Mouse (Mus musculus): ENCODE data around the gene Hoxd12. TPM values are rescaled to one million over a fixed set of nuclear protein-coding genes. Genes with fewer than 3 reads are reported as not detected.

The Hoxd12 gene
- polyA plus RNA-seq, 1 experiment = not detected

- peak in 1 of 2 experiments; percentile 77 for DNase-seq (ENCODE audit: extremely low spot score in 1 of 2, low spot score in 1 of 2)
Measured at GRCm38 (mm10) chr2:74663291-74663925, 11.4 kb upstream of the Hoxd12 start.

GRCm38 (mm10) chr2:74666411-74666810 lies 8.4 kb upstream of the Hoxd12 start:
- DNase-seq (ENCODE audit: extremely low spot score in 1 of 2, low spot score in 1 of 2) = no peak

- DNase-seq (ENCODE audit: extremely low spot score in 1 of 2, low spot score in 1 of 2) = no peak
Measured at GRCm38 (mm10) chr2:74667191-74667841, 7.5 kb upstream of the Hoxd12 start.

GRCm38 (mm10) chr2:74667842-74668357 lies 6.9 kb upstream of the Hoxd12 start, which contains the start of gene Hoxd13:
Hoxd13 (plus strand) TSS chr2:74668310.
- DNase-seq (ENCODE audit: extremely low spot score in 1 of 2, low spot score in 1 of 2) = no peak

- DNase-seq (ENCODE audit: extremely low spot score in 1 of 2, low spot score in 1 of 2) = no peak
Measured at GRCm38 (mm10) chr2:74668370-74669229, 6.2 kb upstream of the Hoxd12 start.

- no peak for DNase-seq (ENCODE audit: extremely low spot score in 1 of 2, low spot score in 1 of 2)
Measured at GRCm38 (mm10) chr2:74669230-74669578, 5.6 kb upstream of the Hoxd12 start.

- DNase-seq (ENCODE audit: extremely low spot score in 1 of 2, low spot score in 1 of 2) = no peak
Measured at GRCm38 (mm10) chr2:74669650-74670235, 5.1 kb upstream of the Hoxd12 start.

- no peak for DNase-seq (ENCODE audit: extremely low spot score in 1 of 2, low spot score in 1 of 2)
Measured at GRCm38 (mm10) chr2:74670632-74671188, 4.1 kb upstream of the Hoxd12 start.

GRCm38 (mm10) chr2:74671847-74672246 lies 3.0 kb upstream of the Hoxd12 start:
- DNase-seq (ENCODE audit: extremely low spot score in 1 of 2, low spot score in 1 of 2) = no peak

- no peak for DNase-seq (ENCODE audit: extremely low spot score in 1 of 2, low spot score in 1 of 2)
Measured at GRCm38 (mm10) chr2:74672481-74673362, 2.1 kb upstream of the Hoxd12 start.

- no peak for DNase-seq (ENCODE audit: extremely low spot score in 1 of 2, low spot score in 1 of 2)
Measured at GRCm38 (mm10) chr2:74673835-74674425, 883 bp upstream of the Hoxd12 start.

- DNase-seq (ENCODE audit: extremely low spot score in 1 of 2, low spot score in 1 of 2) = no peak
Measured at GRCm38 (mm10) chr2:74675666-74676282, 961 bp downstream of the Hoxd12 start.

- DNase-seq (ENCODE audit: extremely low spot score in 1 of 2, low spot score in 1 of 2) = no peak
Measured at GRCm38 (mm10) chr2:74676376-74677052, 1.7 kb downstream of the Hoxd12 start.

GRCm38 (mm10) chr2:74677106-74677505 lies 2.3 kb downstream of the Hoxd12 start:
- no peak for DNase-seq (ENCODE audit: extremely low spot score in 1 of 2, low spot score in 1 of 2)

- no peak for DNase-seq (ENCODE audit: extremely low spot score in 1 of 2, low spot score in 1 of 2)
Measured at GRCm38 (mm10) chr2:74678891-74679595, 4.2 kb downstream of the Hoxd12 start, which contains the start of gene Hoxd11. Hoxd11 (plus strand) TSS chr2:74679557.

- DNase-seq (ENCODE audit: extremely low spot score in 1 of 2, low spot score in 1 of 2) = no peak
Measured at GRCm38 (mm10) chr2:74679596-74679971, 4.8 kb downstream of the Hoxd12 start.

- no peak for DNase-seq (ENCODE audit: extremely low spot score in 1 of 2, low spot score in 1 of 2)
Measured at GRCm38 (mm10) chr2:74679980-74680379, 5.2 kb downstream of the Hoxd12 start.

Data from frontal cortex, adult 2 months (tissue).